ENCODE assay signal across 8 mouse cellular contexts in the genomic region with DNA sequence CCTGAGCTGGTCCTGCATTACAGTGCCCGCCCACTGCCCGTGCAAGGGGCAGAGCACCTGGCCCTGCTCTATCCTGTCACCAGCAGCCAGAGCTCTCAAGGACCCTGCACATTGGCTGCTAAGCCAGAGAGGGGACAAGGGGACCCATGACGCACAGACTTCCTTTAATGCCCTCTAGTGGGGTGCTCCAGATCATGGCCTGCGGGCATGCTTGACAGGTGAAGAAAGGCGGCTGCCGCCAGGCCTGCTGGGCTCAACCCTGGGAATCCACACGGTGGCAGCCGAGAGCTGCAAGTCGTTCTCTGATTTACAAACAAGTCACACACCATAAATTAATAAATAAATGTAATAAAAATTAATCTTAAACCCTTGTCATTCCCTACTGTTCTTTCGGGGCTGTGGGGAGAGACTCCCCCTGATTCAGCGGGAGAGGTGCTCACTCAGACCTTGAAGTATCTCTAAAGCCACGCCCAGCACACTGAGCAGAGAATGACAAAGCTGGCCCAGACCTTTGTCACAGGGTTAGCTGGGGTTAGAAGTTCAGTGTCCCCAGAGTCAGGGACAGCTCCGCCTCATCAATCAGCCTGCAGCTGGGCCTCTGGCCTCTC. TPM values are rescaled to one million over a fixed set of nuclear protein-coding genes. Genes with fewer than 3 reads are reported as not detected.
DNase-seq lines count a peak whose midpoint lies in the region; ATAC-seq and TF ChIP-seq lines count a peak whose summit lies in the region.

No protein-coding gene starts in this region.

- peaks cover 1% of the 10 kb centered on the region for H3K9me3 ChIP-seq in CH12.LX (replicated peaks; ENCODE audit: low read length)
- no peaks in the 10 kb centered on the region for H3K9me3 ChIP-seq in embryonic facial prominence, embryonic 14.5 days (ENCODE audit: control insufficient read depth, low read length)
- H3K9me3 ChIP-seq in heart, embryonic 16.5 days (replicated peaks; ENCODE audit: control insufficient read depth, low read length): no peaks in the 10 kb centered on the region
- H3K9me3 ChIP-seq in lung, embryonic 14.5 days (ENCODE audit: low read depth, low read length): no peaks in the 10 kb centered on the region
- H3K9me3 ChIP-seq in neural tube, embryonic 15.5 days (replicated peaks): no peaks in the 10 kb centered on the region

- peak; percentile 77 for TF ChIP-seq RAD21 in CH12.LX (IDR thresholded peaks at IDR 0.05; ENCODE audit: low read depth, low read length)

- TF ChIP-seq CTCF in CH12.LX (conservative IDR thresholded peaks at IDR 0.05 in 1 of 2, IDR thresholded peaks at IDR 0.05 in 1 of 2; ENCODE audit: low read depth in 2 of 2, low read length in 2 of 2): peak; percentile 79 to 95
- TF ChIP-seq CTCF in lung, embryonic 14.5 days (IDR thresholded peaks at IDR 0.05; ENCODE audit: low read depth): peak; percentile 80

- H3K27me3 ChIP-seq in CH12.LX (replicated peaks): peaks cover 14% of the 10 kb centered on the region
- 0 out of 2 replicates have a peak, but pooled peaks cover 2% of the 10 kb centered on the region for H3K27me3 ChIP-seq in embryonic facial prominence, embryonic 14.5 days (replicated peaks; ENCODE audit: control insufficient read depth, insufficient read depth, low read length)
- peaks cover 8% of the 10 kb centered on the region for H3K27me3 ChIP-seq in heart, embryonic 16.5 days (ENCODE audit: control insufficient read depth, insufficient read depth, low read length)
- peaks cover 4% of the 10 kb centered on the region; the same call in 1 of the 2 replicates for H3K27me3 ChIP-seq in lung, embryonic 14.5 days (ENCODE audit: insufficient read depth, low read length)
- no peaks in the 10 kb centered on the region for H3K27me3 ChIP-seq in neural tube, embryonic 15.5 days (replicated peaks)

- no peak for TF ChIP-seq POLR2A in CH12.LX (IDR thresholded peaks at IDR 0.05; ENCODE audit: low read depth, low read length)

- no peak overlapping the region for H3K4me3 ChIP-seq in CH12.LX (replicated peaks in 1 of 3; ENCODE audit: low read depth in 2 of 3, low read length in 2 of 3, poor library complexity in 1 of 3)
- no peak overlapping the region for H3K4me3 ChIP-seq in embryonic facial prominence, embryonic 14.5 days (ENCODE audit: low read depth, low read length)
- no peak overlapping the region for H3K4me3 ChIP-seq in heart, embryonic 16.5 days (ENCODE audit: low read length)
- no peak overlapping the region for H3K4me3 ChIP-seq in lung, embryonic 14.5 days (ENCODE audit: low read depth, low read length)
- no peak overlapping the region for H3K4me3 ChIP-seq in neural tube, embryonic 15.5 days (replicated peaks)

- ATAC-seq in embryonic facial prominence, embryonic 14.5 days (ENCODE audit: low read depth): peak; percentile 70
- peak; percentile 52; the same call in 1 of the 2 replicates for ATAC-seq in heart, embryonic 16.5 days (replicated peaks; ENCODE audit: extremely low read depth, insufficient read depth, low FRiP score)
- peak; percentile 81 for ATAC-seq in lung, embryonic 14.5 days (ENCODE audit: insufficient read depth)
- peak; percentile 46 for ATAC-seq in neural tube, embryonic 15.5 days (ENCODE audit: low FRiP score)

- in situ Hi-C loops in CH12.LX (cut with MboI; ENCODE audit: low pct_ligation_motif_present, low pct_unique_long_range_greater_than_20kb, low sequenced_read_pairs): no loop called here

- H3K36me3 ChIP-seq in CH12.LX (replicated peaks in 1 of 2; ENCODE audit: control insufficient read depth in 1 of 2, insufficient read depth in 1 of 2, low read length in 1 of 2): no peaks in the 10 kb centered on the region
- H3K36me3 ChIP-seq in embryonic facial prominence, embryonic 14.5 days (ENCODE audit: control insufficient read depth, insufficient read depth, low read length): peaks cover 5% of the 10 kb centered on the region; the same call in 1 of the 2 replicates
- H3K36me3 ChIP-seq in heart, embryonic 16.5 days (ENCODE audit: control insufficient read depth, insufficient read depth): no peaks in the 10 kb centered on the region
- 0 out of 2 replicates have a peak, but pooled peaks cover 3% of the 10 kb centered on the region for H3K36me3 ChIP-seq in lung, embryonic 14.5 days (ENCODE audit: insufficient read depth)
- peaks cover 16% of the 10 kb centered on the region; the same call in 1 of the 2 replicates for H3K36me3 ChIP-seq in neural tube, embryonic 15.5 days

- peaks cover 3 to 13% of the 10 kb centered on the region in 2 experiments; a peak in 3 of 4 replicates for H3K4me1 ChIP-seq in CH12.LX (ENCODE audit: control insufficient read depth in 1 of 2, insufficient read depth in 2 of 2)
- no peaks in the 10 kb centered on the region for H3K4me1 ChIP-seq in embryonic facial prominence, embryonic 14.5 days (ENCODE audit: control insufficient read depth, insufficient read depth, low read length)
- no peaks in the 10 kb centered on the region for H3K4me1 ChIP-seq in heart, embryonic 16.5 days (ENCODE audit: control insufficient read depth, insufficient read depth, low read length)
- H3K4me1 ChIP-seq in lung, embryonic 14.5 days (ENCODE audit: insufficient read depth): no peaks in the 10 kb centered on the region
- peaks cover 28% of the 10 kb centered on the region for H3K4me1 ChIP-seq in neural tube, embryonic 15.5 days

- no peak overlapping the region for H3K4me2 ChIP-seq in CH12.LX (ENCODE audit: insufficient read depth, low read depth, poor library complexity, severe bottlenecking)
- no peak overlapping the region for H3K4me2 ChIP-seq in embryonic facial prominence, embryonic 14.5 days (ENCODE audit: low read depth, low read length)
- no peak overlapping the region for H3K4me2 ChIP-seq in heart, embryonic 16.5 days (ENCODE audit: low read depth, low read length)
- H3K4me2 ChIP-seq in lung, embryonic 14.5 days: peak overlapping the region; percentile 3; the same call in 1 of the 2 replicates
- H3K4me2 ChIP-seq in neural tube, embryonic 15.5 days: peak overlapping the region; percentile 4; the same call in 1 of the 2 replicates

- dilution Hi-C loops in CH12.LX (cut with MboI; ENCODE audit: extremely low pct_ligation_motif_present, extremely low pct_unique_long_range_greater_than_20kb, low sequenced_read_pairs): no loop called here

- no peaks in the 10 kb centered on the region for H3K79me2 ChIP-seq in CH12.LX (replicated peaks; ENCODE audit: control insufficient read depth, extremely low read depth, insufficient read depth, poor library complexity, severe bottlenecking)

- peak overlapping the region; percentile 59 for H3K27ac ChIP-seq in CH12.LX (ENCODE audit: insufficient read depth, low read depth)
- H3K27ac ChIP-seq in embryonic facial prominence, embryonic 14.5 days (replicated peaks; ENCODE audit: low read depth, low read length): no peak overlapping the region
- H3K27ac ChIP-seq in heart, embryonic 16.5 days (ENCODE audit: low read length): no peak overlapping the region
- no peak overlapping the region for H3K27ac ChIP-seq in lung, embryonic 14.5 days (ENCODE audit: low read depth)
- H3K27ac ChIP-seq in neural tube, embryonic 15.5 days (replicated peaks): peak overlapping the region; percentile 58

- DNase-seq in CH12.LX (ENCODE audit: extremely low read depth): peak; percentile 63
- peak; percentile 84 for DNase-seq in adrenal gland, postnatal 25 days
- DNase-seq in embryonic facial prominence, embryonic 14.5 days (ENCODE audit: low spot score): peak; percentile 81
- DNase-seq in kidney, postnatal 14 days: peak; percentile 86
- DNase-seq in lung, embryonic 14.5 days: peak; percentile 87
- DNase-seq in thymus, adult 18-20 months: peak; percentile 49 to 57

- no peak overlapping the region for H3K9ac ChIP-seq in CH12.LX (ENCODE audit: insufficient read depth, low read depth)
- no peak overlapping the region for H3K9ac ChIP-seq in embryonic facial prominence, embryonic 14.5 days (ENCODE audit: low read depth, low read length)
- H3K9ac ChIP-seq in heart, embryonic 16.5 days (ENCODE audit: low read length): no peak overlapping the region
- H3K9ac ChIP-seq in lung, embryonic 14.5 days: no peak overlapping the region
- H3K9ac ChIP-seq in neural tube, embryonic 15.5 days (replicated peaks): no peak overlapping the region

- WGBS in embryonic facial prominence, embryonic 14.5 days: 17% methylated on average over 13 of the region's 13 CpGs
- 18% methylated on average over 13 of the region's 13 CpGs for WGBS in heart, embryonic 16.5 days
- 12% methylated on average over 13 of the region's 13 CpGs for WGBS in lung, embryonic 14.5 days
- 14% methylated on average over 13 of the region's 13 CpGs for WGBS in neural tube, embryonic 15.5 days

- no peak for TF ChIP-seq EP300 in CH12.LX (IDR thresholded peaks at IDR 0.05; ENCODE audit: low read length)

RNA-seq across cellular contexts. Expression of gene Shd, which starts 6.1 kb away (rescaled TPM):
- 0.21 and 0.47 TPM in 2 replicates for total RNA-seq in CH12.LX (2012; rRNA removed)
- 0.46 TPM in 1 of 2 replicates, not detected in the other for total RNA-seq in CH12.LX (2014; rRNA removed)
- 0.85 and 0.87 TPM in 2 replicates for polyA plus RNA-seq in CH12.LX (2012; ENCODE audit: insufficient read length, low read depth)
- total RNA-seq in adrenal gland, postnatal 25 days (2021): 1.4 and 2.2 TPM in 2 replicates
- 11.0 and 18.9 TPM in 2 replicates for polyA plus RNA-seq in embryonic facial prominence, embryonic 14.5 days (2014; fragmentation: Nextera tagmentation; extraction: Ambion mirVana)
- polyA plus RNA-seq in heart, embryonic 16.5 days (2015; fragmentation: Nextera tagmentation; extraction: Ambion mirVana): 6.6 and 6.9 TPM in 2 replicates
- polyA plus RNA-seq in lung, embryonic 14.5 days (2014; fragmentation: Nextera tagmentation; extraction: Ambion mirVana): 11.4 and 12.0 TPM in 2 replicates
- polyA plus RNA-seq in neural tube, embryonic 15.5 days (2015; fragmentation: Nextera tagmentation; extraction: Ambion mirVana): 152 and 195 TPM in 2 replicates

RNA-seq across cellular contexts. Expression of gene Fsd1, which starts 9.9 kb away (rescaled TPM):
- total RNA-seq in CH12.LX (2012; rRNA removed) (0.21 and 0.50 TPM in 2 replicates), CH12.LX (2014; rRNA removed) (not detected in 2 replicates)
- polyA plus RNA-seq in CH12.LX (2012; ENCODE audit: insufficient read length, low read depth): not detected in 2 replicates
- 1.5 and 2.2 TPM in 2 replicates for total RNA-seq in adrenal gland, postnatal 25 days (2021)
- polyA plus RNA-seq in embryonic facial prominence, embryonic 14.5 days (2014; fragmentation: Nextera tagmentation; extraction: Ambion mirVana): 13.0 and 19.8 TPM in 2 replicates
- 2.3 and 3.5 TPM in 2 replicates for polyA plus RNA-seq in heart, embryonic 16.5 days (2015; fragmentation: Nextera tagmentation; extraction: Ambion mirVana)
- 6.6 and 11.5 TPM in 2 replicates for polyA plus RNA-seq in lung, embryonic 14.5 days (2014; fragmentation: Nextera tagmentation; extraction: Ambion mirVana)
- 189 and 228 TPM in 2 replicates for polyA plus RNA-seq in neural tube, embryonic 15.5 days (2015; fragmentation: Nextera tagmentation; extraction: Ambion mirVana)

RNA-seq across cellular contexts. Expression of gene Yju2, which starts 17.5 kb away (rescaled TPM):
- total RNA-seq in CH12.LX (2012; rRNA removed) (10.1 and 10.7 TPM in 2 replicates), CH12.LX (2014; rRNA removed) (11.2 and 12.9 TPM in 2 replicates)
- polyA plus RNA-seq in CH12.LX (2012; ENCODE audit: insufficient read length, low read depth): 14.4 and 15.8 TPM in 2 replicates
- 21.2 and 27.5 TPM in 2 replicates for total RNA-seq in adrenal gland, postnatal 25 days (2021)
- 16.8 and 20.2 TPM in 2 replicates for polyA plus RNA-seq in embryonic facial prominence, embryonic 14.5 days (2014; fragmentation: Nextera tagmentation; extraction: Ambion mirVana)
- 18.4 and 19.3 TPM in 2 replicates for polyA plus RNA-seq in heart, embryonic 16.5 days (2015; fragmentation: Nextera tagmentation; extraction: Ambion mirVana)
- polyA plus RNA-seq in lung, embryonic 14.5 days (2014; fragmentation: Nextera tagmentation; extraction: Ambion mirVana): 21.8 and 22.0 TPM in 2 replicates
- polyA plus RNA-seq in neural tube, embryonic 15.5 days (2015; fragmentation: Nextera tagmentation; extraction: Ambion mirVana): 19.5 and 23.5 TPM in 2 replicates

RNA-seq across cellular contexts. Expression of gene Ebi3, which starts 23.9 kb away (rescaled TPM):
- total RNA-seq in CH12.LX (2012; rRNA removed) (102 and 207 TPM in 2 replicates), CH12.LX (2014; rRNA removed) (55.0 and 60.3 TPM in 2 replicates)
- polyA plus RNA-seq in CH12.LX (2012; ENCODE audit: insufficient read length, low read depth): 87.6 and 105 TPM in 2 replicates
- total RNA-seq in adrenal gland, postnatal 25 days (2021): 0.27 and 0.81 TPM in 2 replicates
- 3.5 and 4.2 TPM in 2 replicates for polyA plus RNA-seq in embryonic facial prominence, embryonic 14.5 days (2014; fragmentation: Nextera tagmentation; extraction: Ambion mirVana)
- polyA plus RNA-seq in heart, embryonic 16.5 days (2015; fragmentation: Nextera tagmentation; extraction: Ambion mirVana): 1.4 and 1.7 TPM in 2 replicates
- 0.84 and 1.7 TPM in 2 replicates for polyA plus RNA-seq in lung, embryonic 14.5 days (2014; fragmentation: Nextera tagmentation; extraction: Ambion mirVana)
- 7.4 and 9.0 TPM in 2 replicates for polyA plus RNA-seq in neural tube, embryonic 15.5 days (2015; fragmentation: Nextera tagmentation; extraction: Ambion mirVana)

RNA-seq across cellular contexts. Expression of gene Zfp119b, which starts 27.1 kb away (rescaled TPM):
- total RNA-seq in CH12.LX (2012; rRNA removed) (6.1 and 6.5 TPM in 2 replicates), CH12.LX (2014; rRNA removed) (13.6 and 18.0 TPM in 2 replicates)
- polyA plus RNA-seq in CH12.LX (2012; ENCODE audit: insufficient read length, low read depth): 3.1 and 3.9 TPM in 2 replicates
- total RNA-seq in adrenal gland, postnatal 25 days (2021): 3.3 and 4.6 TPM in 2 replicates
- 6.0 and 7.3 TPM in 2 replicates for polyA plus RNA-seq in embryonic facial prominence, embryonic 14.5 days (2014; fragmentation: Nextera tagmentation; extraction: Ambion mirVana)
- 4.9 and 6.5 TPM in 2 replicates for polyA plus RNA-seq in heart, embryonic 16.5 days (2015; fragmentation: Nextera tagmentation; extraction: Ambion mirVana)
- polyA plus RNA-seq in lung, embryonic 14.5 days (2014; fragmentation: Nextera tagmentation; extraction: Ambion mirVana): 5.1 and 5.4 TPM in 2 replicates
- polyA plus RNA-seq in neural tube, embryonic 15.5 days (2015; fragmentation: Nextera tagmentation; extraction: Ambion mirVana): 9.2 and 9.3 TPM in 2 replicates

Comparison
In these comparisons a context has a peak if more than half of its experiments do, and no peak if none do; other contexts are left out.
1. H3K27ac ChIP-seq: peak in CH12.LX (single experiment) and neural tube, embryonic 15.5 days (single experiment); none in embryonic facial prominence, embryonic 14.5 days (single experiment), heart, embryonic 16.5 days (single experiment) and lung, embryonic 14.5 days (single experiment).
2. H3K4me2 ChIP-seq: peak in lung, embryonic 14.5 days (single experiment) and neural tube, embryonic 15.5 days (single experiment); none in CH12.LX (single experiment), embryonic facial prominence, embryonic 14.5 days (single experiment) and heart, embryonic 16.5 days (single experiment).
3. Peak in every context shown above with its lines, with median percentiles within 50 percentile points of each other: DNase-seq and ATAC-seq.